Mouse (Mus musculus) stomach, postnatal 0 days (tissue): ENCODE measurements around the gene Gm21974.

Experiments used
- CTCF ChIP-seq: IDR thresholded peaks from 2 replicates; pipeline ENCODE4 v1.5.1; 2016; ENCODE audit warnings: antibody characterized with exemption, low read depth, mild to moderate bottlenecking, moderate library complexity
- EP300 ChIP-seq: optimal IDR thresholded peaks from 2 replicates; pipeline ENCODE3; 2016; ENCODE audit warnings: antibody characterized with exemption

GRCm38 (mm10) chr7:127887191-127887590 lies 8.1 kb downstream of the Gm21974 start:
- TF ChIP-seq CTCF (no peak), EP300 (no peak)
